Mouse (Mus musculus): ENCODE data around the gene Spats2l. TPM values are rescaled to one million over a fixed set of nuclear protein-coding genes. Genes with fewer than 3 reads are reported as not detected.

The Spats2l gene
- polyA plus RNA-seq, 1 experiment from 2014 or later: 67.7 TPM

GRCm38 (mm10) chr1:57953586-57954375 lies 179.8 kb downstream of the Spats2l start:
- H3K9ac ChIP-seq: no peak overlapping the region
- 91% methylated on average over 16 of the region's 16 CpGs for WGBS
- H3K9me3 ChIP-seq: no peaks in the 10 kb centered on the region
- no peak overlapping the region for H3K4me2 ChIP-seq
- no peak overlapping the region for H3K27ac ChIP-seq
- ATAC-seq (ENCODE audit: low FRiP score): no peak
- peaks cover 5% of the 10 kb centered on the region for H3K4me1 ChIP-seq (replicated peaks)
- H3K27me3 ChIP-seq: no peaks in the 10 kb centered on the region
- H3K4me3 ChIP-seq: no peak overlapping the region
- peaks cover 29% of the 10 kb centered on the region for H3K36me3 ChIP-seq

GRCm38 (mm10) chr1:57954376-57954765 lies 180.4 kb downstream of the Spats2l start:
- H3K27me3 ChIP-seq: no peaks in the 10 kb centered on the region
- no peak for ATAC-seq (ENCODE audit: low FRiP score)
- H3K27ac ChIP-seq: no peak overlapping the region
- no peak overlapping the region for H3K9ac ChIP-seq
- peaks cover 35% of the 10 kb centered on the region for H3K36me3 ChIP-seq
- H3K9me3 ChIP-seq: no peaks in the 10 kb centered on the region
- no peak overlapping the region for H3K4me3 ChIP-seq
- no peak overlapping the region for H3K4me2 ChIP-seq
- H3K4me1 ChIP-seq (replicated peaks): peaks cover 5% of the 10 kb centered on the region
- WGBS: 93% methylated on average over 5 of the region's 5 CpGs

DNA sequence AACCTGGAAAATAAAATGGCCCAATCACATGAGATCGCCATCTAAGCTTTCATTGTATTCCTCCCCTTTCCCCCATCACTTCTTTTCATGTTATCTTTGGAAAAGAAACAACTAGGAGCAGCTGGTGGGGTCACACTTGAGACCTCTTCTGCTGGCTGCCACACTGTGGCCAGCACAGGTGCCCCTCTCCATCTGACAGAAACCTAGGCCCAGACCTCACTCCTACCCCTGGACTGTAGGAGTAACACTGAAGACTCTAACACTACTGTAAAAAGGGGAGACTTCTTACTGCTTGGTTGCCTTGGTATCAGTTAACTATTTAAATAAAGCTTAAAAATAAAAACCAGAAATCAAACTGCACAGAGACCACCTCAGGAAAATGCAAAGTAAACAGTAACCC lies 181.8 kb downstream of the Spats2l start:
- no peaks in the 10 kb centered on the region for H3K9me3 ChIP-seq
- no peak overlapping the region for H3K4me3 ChIP-seq
- H3K27ac ChIP-seq: no peak overlapping the region
- peaks cover 43% of the 10 kb centered on the region for H3K36me3 ChIP-seq
- no peak overlapping the region for H3K9ac ChIP-seq
- no peak overlapping the region for H3K4me2 ChIP-seq
- peaks cover 5% of the 10 kb centered on the region for H3K4me1 ChIP-seq (replicated peaks)
- H3K27me3 ChIP-seq: no peaks in the 10 kb centered on the region
- no peak for ATAC-seq (ENCODE audit: low FRiP score)
- 94% methylated on average over 1 of the region's 1 CpGs for WGBS

DNA sequence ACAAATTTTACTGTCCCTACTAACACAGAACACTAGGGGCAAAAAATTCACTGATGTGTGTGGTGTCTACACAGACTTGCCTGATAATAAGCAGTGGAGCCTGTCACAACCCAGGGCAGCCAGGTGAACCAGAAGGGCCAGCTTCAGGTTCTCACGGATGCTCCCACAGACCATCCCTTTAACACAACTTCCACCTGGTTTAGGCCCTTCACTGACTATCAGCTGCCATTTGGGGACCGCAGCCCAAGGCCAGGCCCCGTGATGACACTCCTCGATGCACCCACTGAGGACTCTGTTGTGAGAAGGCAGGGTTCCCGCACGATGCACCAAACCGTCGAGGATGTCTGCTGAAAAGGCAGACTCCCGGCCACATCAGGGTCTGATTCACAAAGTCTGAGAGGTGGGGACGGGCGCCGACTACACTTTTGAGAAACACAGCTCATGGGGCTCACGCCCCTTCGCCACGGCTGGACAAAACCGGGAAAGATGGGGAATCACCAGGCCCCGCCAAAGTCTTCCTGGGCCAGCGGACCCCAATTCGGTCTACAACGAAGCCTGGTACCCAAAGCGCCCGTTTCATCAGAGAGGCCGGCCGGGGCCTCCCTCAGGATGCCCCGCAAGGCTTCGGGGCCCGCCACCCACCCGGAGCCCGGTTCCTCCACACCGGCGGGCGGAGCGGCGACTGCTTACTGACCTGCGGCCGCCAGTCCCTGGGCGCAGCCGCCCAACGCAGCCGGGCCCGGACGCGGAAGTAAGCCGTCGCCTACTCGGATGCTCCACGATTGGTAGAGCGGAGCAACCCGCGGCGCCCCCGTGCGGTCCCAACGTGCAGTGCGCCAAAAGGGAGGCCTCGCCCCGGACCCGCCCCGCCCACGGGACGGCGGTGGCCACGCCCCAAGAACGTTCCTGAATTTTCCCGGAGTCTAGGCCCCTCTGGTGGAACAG lies 195.6 kb downstream of the Spats2l start:
- Histone ChIP-seq H3K36me3 (peaks cover 13% of the 10 kb centered on the region), H3K4me1 (replicated peaks) (peaks cover 11% of the 10 kb centered on the region), H3K9me3 (no peaks in the 10 kb centered on the region), H3K27me3 (no peaks in the 10 kb centered on the region), H3K4me3 (peak overlapping the region; percentile 78), H3K9ac (peak overlapping the region; percentile 91), H3K4me2 (peak overlapping the region; percentile 82), H3K27ac (peak overlapping the region; percentile 88)
- WGBS: 1% methylated on average over 65 of the region's 65 CpGs
- ATAC-seq (ENCODE audit: low FRiP score): peak; percentile 97

GRCm38 (mm10) chr1:57971588-57971987 lies 197.6 kb downstream of the Spats2l start:
- no peak overlapping the region for H3K4me3 ChIP-seq
- peaks cover 11% of the 10 kb centered on the region for H3K4me1 ChIP-seq (replicated peaks)
- no peaks in the 10 kb centered on the region for H3K9me3 ChIP-seq
- H3K27ac ChIP-seq: no peak overlapping the region
- ATAC-seq (ENCODE audit: low FRiP score): no peak
- no peak overlapping the region for H3K9ac ChIP-seq
- no peaks in the 10 kb centered on the region for H3K27me3 ChIP-seq
- H3K4me2 ChIP-seq: no peak overlapping the region
- H3K36me3 ChIP-seq: peaks cover 5% of the 10 kb centered on the region; the same call in 1 of the 2 replicates
- WGBS: 81% methylated on average over 2 of the region's 2 CpGs

- Histone ChIP-seq H3K4me1 (replicated peaks) (no peaks in the 10 kb centered on the region), H3K9me3 (no peaks in the 10 kb centered on the region), H3K36me3 (no peaks in the 10 kb centered on the region), H3K9ac (no peak overlapping the region), H3K27ac (no peak overlapping the region), H3K4me3 (no peak overlapping the region), H3K27me3 (no peaks in the 10 kb centered on the region), H3K4me2 (no peak overlapping the region)
- WGBS: 91% methylated on average over 3 of the region's 3 CpGs
- no peak for ATAC-seq (ENCODE audit: low FRiP score)
Observed at GRCm38 (mm10) chr1:57976860-57977259, 202.9 kb downstream of the Spats2l start.

DNA sequence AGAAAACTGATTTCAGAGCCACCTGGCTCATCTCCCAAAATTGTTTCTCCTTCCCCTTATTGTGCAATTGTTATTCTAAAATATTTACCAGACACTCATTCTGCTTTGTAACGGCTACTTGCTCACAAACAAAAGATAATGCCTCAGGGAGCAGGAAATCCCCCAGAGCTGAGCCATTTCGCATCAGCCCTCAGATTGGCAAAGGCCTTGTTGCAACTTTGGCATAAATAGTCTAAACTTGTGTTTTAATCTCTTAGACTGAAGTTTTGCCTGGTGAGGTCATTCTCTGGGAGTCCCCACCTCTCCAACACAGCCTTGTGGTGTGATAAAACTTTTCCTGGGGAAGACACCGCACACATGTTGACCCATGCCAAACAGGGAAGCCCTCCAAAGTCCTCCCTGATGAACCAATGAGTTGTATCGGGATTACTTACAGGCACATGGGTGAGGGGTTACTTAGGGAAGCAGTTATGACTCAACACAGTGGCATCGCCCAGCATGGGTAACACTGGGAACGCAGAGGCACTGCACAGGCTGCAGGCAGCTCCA lies 215.2 kb downstream of the Spats2l start:
- no peak overlapping the region for H3K9ac ChIP-seq
- WGBS: 69% methylated on average over 6 of the region's 6 CpGs
- H3K4me1 ChIP-seq (replicated peaks): no peaks in the 10 kb centered on the region
- no peaks in the 10 kb centered on the region for H3K36me3 ChIP-seq
- H3K27ac ChIP-seq: no peak overlapping the region
- no peak overlapping the region for H3K4me2 ChIP-seq
- H3K9me3 ChIP-seq: no peaks in the 10 kb centered on the region
- H3K4me3 ChIP-seq: no peak overlapping the region
- no peak for ATAC-seq (ENCODE audit: low FRiP score)
- no peaks in the 10 kb centered on the region for H3K27me3 ChIP-seq

- H3K9ac ChIP-seq: no peak overlapping the region
- peaks cover 2% of the 10 kb centered on the region for H3K4me1 ChIP-seq (replicated peaks)
- H3K27me3 ChIP-seq: no peaks in the 10 kb centered on the region
- no peaks in the 10 kb centered on the region for H3K9me3 ChIP-seq
- no peaks in the 10 kb centered on the region for H3K36me3 ChIP-seq
- ATAC-seq (ENCODE audit: low FRiP score): no peak
- 83% methylated on average over 2 of the region's 2 CpGs for WGBS
- H3K27ac ChIP-seq: no peak overlapping the region
- H3K4me3 ChIP-seq: no peak overlapping the region
- H3K4me2 ChIP-seq: no peak overlapping the region
Observed at GRCm38 (mm10) chr1:57991277-57991676, 217.3 kb downstream of the Spats2l start.

GRCm38 (mm10) chr1:57995432-57996132 lies 221.6 kb downstream of the Spats2l start, which contains the start of gene Sgo2a:
TSS of gene Sgo2a (plus strand) at chr1:57995971.
- Histone ChIP-seq H3K9me3 (no peaks in the 10 kb centered on the region), H3K9ac (peak within 1 kb of the TSS; percentile 80), H3K4me2 (peak within 1 kb of the TSS; percentile 95), H3K27me3 (no peaks in the 10 kb centered on the region), H3K4me3 (peak within 1 kb of the TSS; percentile 72), H3K36me3 (no peaks in the 10 kb centered on the region), H3K27ac (peak within 1 kb of the TSS; percentile 93), H3K4me1 (replicated peaks) (peaks cover 15% of the 10 kb centered on the region)
- ATAC-seq (ENCODE audit: low FRiP score): peak; percentile 99
- 7% methylated on average over 30 of the region's 30 CpGs for WGBS

DNA sequence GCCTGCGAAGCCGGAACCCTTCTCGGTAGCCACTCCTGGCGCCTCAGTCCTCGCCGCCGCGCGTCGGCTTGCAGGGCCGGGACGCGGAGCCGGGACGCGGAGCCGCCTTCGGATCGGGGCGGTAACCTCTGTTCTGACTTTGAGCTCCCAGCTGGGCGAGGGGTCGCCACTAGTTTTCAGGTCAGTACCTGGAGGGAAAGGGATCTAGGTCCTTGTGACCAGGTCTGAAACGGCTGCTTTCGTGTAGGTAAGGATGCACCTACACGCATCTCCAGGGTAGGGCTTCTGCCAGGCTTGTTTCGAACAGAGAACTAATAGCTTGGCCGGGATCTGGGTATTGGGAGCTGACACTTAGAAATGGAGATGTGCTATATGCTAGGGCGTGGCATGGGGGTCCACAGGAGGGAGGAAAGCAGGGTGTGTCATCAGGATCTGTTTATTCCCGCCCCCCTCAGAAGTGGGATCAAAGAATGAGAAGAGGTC lies 222.2 kb downstream of the Spats2l start:
- H3K4me3 ChIP-seq: peak overlapping the region; percentile 72
- H3K27ac ChIP-seq: 0 out of 2 replicates have a peak overlapping the region, but pooled peaks have one; percentile 26
- peak overlapping the region; percentile 80 for H3K9ac ChIP-seq
- no peaks in the 10 kb centered on the region for H3K27me3 ChIP-seq
- H3K36me3 ChIP-seq: no peaks in the 10 kb centered on the region
- ATAC-seq (ENCODE audit: low FRiP score): peak; percentile 77; the same call in 1 of the 2 replicates
- H3K4me2 ChIP-seq: peak overlapping the region; percentile 95
- H3K9me3 ChIP-seq: no peaks in the 10 kb centered on the region
- H3K4me1 ChIP-seq (replicated peaks): peaks cover 15% of the 10 kb centered on the region
- under 1% methylated on average over 29 of the region's 29 CpGs for WGBS
